Mouse (Mus musculus): Measurements from ENCODE around the gene Kcng4.

Gene Kcng4

DNA sequence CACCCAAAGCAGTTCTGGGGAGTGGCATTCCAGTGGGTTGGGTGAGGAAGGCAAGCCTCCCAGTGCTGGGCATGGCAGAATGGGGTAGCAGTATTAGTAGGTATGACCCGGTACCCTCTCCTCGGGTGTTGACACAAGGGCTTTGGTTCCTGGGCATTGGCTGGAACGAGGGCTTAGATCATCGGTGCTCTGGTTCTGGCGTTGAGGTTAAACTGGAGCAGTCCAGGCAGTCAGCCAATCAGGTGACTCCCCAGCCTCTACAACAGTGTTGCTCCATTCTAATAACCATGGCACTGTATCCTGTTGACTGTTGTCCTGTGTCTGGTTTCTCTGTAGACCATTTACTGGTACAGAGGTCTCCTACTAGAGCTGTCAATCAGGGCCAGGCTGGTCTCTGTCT lies 17.9 kb downstream of the Kcng4 start:
- in situ Hi-C loops (cut with MboI; ENCODE audit: low sequenced_read_pairs) = no loop called here

DNA sequence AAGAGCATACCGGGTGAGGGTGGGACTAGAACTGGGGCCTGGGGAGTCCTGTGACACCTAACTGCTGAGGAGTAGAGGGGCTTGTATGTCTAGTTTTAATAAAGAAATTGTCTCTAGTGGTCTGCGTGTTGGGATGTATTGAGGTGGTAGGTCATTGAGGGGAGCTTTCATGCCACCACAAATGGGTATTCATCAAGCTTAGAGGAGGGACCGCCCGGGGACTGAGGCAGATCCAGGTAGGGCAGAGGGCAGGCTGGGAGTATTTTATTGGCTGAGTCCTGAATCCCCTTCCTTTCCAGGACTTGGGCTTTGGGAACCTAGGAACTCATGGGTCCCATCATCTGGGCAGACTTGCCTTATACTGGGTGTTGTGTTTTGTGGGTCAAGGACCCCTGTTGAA lies 18.7 kb downstream of the Kcng4 start:
- in situ Hi-C loops (cut with MboI; ENCODE audit: low sequenced_read_pairs) = no loop called here

DNA sequence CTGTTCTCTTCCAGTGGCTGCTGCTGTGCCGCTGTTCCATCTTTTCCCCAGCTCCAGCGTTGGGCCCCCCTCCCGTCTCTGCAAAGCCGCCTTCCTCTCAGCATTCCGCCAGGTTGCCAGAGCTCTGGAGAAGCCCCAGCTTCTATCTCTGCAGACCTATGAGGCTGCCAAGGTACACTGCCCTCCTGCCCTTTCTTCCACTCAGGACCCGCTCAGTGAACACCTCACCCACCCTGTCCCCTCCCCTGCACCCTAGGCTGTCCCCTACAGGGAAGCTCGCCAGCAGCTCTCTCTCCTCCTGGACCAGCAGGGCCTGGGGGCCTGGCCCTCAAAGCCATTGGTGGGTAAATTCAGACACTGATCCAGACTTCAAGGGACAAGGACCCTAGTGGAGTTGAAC lies 19.1 kb downstream of the Kcng4 start:
- in situ Hi-C loops (cut with MboI; ENCODE audit: low sequenced_read_pairs) = no loop called here

DNA sequence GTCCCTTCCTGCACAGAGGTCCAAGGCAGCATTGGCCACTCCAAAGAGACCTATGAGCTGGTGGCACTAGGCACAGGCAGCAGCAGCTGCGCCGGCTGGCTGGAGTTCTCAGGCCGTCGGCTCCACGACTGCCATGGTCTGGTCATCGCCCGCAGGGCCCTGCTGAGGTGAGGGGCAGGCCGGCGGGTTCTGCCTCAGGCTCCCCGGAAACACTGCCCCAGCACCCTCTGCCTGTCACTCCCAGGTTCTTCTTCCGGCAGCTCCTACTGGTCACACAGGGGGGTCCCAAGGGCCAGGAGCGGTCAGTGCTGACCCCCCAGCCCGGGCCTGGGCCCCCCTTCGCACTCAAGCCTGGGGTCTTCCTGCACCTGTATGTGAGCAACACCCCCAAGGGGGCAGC lies 20.4 kb downstream of the Kcng4 start:
- in situ Hi-C loops (cut with MboI; ENCODE audit: low sequenced_read_pairs) = no loop called here

DNA sequence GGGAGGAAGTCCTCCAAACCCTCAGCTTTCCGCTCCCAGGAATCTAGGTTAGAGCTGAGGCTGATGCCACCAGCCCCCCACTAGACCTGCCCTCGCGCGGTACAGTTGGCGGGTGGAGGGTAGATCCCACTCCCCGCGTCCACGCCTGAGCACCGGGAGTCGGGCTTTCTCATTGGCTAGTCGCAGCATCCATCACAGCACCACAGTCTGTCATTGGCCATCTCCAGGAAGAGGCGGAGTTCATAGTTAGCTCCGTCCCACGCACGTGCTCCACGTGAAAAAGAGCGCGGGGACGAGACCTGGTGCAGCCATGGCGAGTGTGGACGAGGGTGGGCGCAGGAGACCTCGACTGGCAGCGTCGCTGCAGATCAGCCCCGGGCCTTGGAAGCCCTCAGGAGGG lies 23.0 kb downstream of the Kcng4 start, which contains the start of gene Adad2:
Gene Adad2 (plus strand): TSS at position 277 of the 400 bp plus-strand sequence.
- in situ Hi-C loops (cut with MboI; ENCODE audit: low sequenced_read_pairs) = no loop called here

DNA sequence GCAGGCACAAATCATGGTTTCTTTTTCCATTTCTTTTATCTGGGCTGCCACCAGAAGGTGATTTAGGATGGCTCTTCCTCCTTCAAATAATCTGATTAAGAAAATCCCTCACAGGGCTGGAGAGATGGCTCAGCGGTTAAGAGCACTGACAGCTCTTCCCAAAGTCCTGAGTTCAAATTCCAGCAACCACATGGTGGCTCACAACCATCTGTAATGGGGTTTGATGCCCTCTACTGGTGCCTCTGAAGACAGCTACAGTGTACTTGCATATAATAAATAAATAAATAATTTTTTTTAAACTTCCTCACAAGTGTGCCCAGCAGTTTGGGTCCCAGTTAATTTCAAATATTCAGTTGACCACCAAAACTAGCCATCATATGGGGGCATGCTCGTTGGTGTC lies 29.3 kb downstream of the Kcng4 start:
- in situ Hi-C loops (cut with MboI; ENCODE audit: low sequenced_read_pairs) = no loop called here

DNA sequence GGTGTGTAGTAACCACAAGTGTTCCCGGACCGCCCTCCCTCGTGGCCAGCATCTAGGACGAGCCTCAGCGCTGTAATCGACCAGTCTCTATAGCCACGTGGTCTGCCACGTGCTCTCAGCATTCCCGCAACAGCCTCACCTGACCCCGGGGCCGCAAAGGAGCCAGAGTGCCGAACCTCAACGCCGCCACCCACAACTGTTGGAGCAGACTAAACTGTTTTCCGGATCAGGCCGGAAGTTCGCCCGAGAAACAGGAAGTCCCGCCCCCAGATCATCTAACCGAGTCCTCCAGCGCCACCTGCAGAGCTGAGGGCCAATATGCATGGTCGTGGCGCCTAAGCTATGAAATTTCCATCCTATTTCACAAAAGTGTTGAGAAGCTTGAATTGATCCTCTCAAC lies 30.5 kb downstream of the Kcng4 start, which contains the start of gene Taf1c:
Gene Taf1c (minus strand): TSS at position 227 of the 400 bp plus-strand sequence.
- in situ Hi-C loops (cut with MboI; ENCODE audit: low sequenced_read_pairs) = no loop called here

DNA sequence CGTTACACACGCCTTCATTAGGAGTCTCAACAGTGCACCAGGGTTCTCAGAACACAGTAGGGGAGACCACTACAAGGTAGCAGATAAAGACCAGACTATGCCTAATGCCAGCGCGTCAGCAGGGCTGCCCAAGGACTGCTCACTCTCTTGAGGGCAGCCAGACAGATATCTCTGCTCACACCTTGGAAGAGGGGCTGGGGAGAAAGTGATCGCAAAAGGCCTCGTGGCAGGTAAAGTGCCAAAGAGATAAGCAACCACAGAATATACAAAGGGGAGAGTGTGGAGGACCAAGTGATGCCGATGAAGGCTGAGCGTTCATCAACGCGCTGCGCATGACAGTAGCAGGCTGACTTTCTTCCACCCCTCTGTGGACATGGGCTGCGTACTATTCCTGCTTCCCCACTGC lies 31.1 kb downstream of the Kcng4 start:
- in situ Hi-C loops (cut with MboI; ENCODE audit: low sequenced_read_pairs) = no loop called here

DNA sequence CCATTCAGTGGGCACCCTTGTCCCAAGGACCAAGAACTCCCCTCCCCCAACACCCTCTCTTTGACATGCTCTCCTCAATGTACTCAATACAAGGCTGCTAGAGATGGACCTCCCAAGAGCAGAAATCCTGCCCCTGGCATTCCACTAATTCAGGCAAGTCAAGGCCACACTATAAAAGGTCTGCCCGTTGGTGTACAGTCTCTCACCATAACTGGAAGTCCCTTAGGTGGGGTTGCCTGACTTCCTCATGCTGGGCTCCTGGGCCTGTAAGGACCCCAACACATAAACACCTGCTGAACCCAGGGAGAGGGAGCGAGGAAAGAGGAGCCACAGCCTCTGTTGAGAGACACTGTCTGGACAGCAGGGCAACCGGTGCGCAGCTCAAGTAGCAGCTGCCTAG lies 31.7 kb downstream of the Kcng4 start:
- in situ Hi-C loops (cut with MboI; ENCODE audit: low sequenced_read_pairs) = no loop called here

DNA sequence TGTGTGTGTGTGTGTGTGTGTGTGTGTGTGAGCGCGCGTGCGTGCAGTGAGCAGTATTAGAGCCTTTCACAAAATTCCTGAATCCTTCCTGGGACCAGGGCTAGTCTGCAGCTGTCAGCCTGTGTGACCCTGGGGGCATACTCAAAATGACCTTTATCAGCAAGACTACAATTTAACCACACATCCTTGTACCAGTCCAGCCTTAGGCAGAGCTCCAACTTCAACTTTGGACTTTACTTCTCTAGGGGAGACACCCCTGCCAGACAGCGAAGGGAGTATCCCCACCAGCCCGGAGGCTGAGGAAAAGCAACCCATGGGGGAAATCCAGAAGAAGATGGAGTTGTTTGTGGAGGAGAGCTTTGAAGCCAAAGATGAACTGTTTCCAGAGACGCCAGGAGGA lies 44.0 kb downstream of the Kcng4 start:
- in situ Hi-C loops (cut with MboI; ENCODE audit: low sequenced_read_pairs) = no loop called here

DNA sequence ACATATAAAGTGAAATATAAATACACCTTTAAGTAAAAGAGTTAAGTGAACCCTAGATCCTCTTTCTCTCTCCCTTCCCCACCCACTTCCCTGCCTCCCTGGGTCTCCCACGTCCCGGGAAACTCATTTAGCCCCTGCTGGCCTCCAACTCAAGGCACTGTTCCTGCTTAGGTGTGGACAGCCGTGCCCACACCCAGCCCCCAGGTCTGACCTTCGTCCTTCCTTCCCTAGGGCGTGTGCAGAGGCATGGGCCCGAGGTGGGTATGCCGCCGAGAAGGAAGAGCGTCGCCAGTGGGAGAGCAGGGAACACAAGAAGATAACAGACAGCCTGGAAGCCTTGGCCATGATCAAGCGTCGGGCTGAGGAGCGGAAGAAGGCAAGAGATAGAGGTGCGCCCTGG lies 45.1 kb downstream of the Kcng4 start:
- in situ Hi-C loops (cut with MboI; ENCODE audit: low sequenced_read_pairs) = no loop called here

DNA sequence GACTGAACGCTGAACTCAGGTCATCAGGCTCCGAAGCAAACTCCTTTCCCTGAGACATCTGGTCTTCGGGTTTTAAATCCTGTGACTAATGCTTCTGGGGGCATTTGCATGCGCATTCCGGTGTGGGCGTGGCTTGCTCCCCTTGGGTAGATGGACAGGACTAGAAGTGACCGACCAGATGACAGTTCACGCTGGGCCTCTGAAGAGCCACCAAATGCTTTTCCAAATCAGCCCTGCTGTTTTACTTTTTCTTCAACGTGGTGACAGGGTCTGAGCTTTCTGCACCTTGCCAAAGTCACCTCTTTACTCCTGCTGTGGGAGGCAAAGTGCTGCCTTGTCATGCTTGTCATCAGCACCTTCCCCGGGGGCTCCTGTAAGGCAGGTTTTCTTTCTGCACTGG lies 46.6 kb downstream of the Kcng4 start:
- in situ Hi-C loops (cut with MboI; ENCODE audit: low sequenced_read_pairs) = no loop called here

DNA sequence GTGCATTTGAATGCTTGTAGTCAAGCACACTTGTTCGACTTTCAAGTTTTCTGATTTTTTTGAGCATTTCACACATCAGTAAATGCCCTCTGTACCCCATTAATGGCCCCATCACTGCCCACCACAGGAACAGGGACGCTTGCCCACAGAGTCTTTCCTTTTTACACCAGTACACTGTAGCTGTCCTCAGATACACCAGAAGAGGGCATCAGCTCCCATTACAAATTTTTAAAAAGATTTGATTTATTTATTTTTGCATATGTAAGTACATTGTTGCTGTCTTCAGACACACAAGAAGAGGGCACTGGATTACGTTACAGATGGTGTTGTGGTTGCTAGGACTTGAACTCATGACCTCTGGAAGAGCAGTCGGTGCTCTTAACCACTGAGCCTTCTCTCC lies 47.2 kb downstream of the Kcng4 start:
- in situ Hi-C loops (cut with MboI; ENCODE audit: low sequenced_read_pairs) = no loop called here

DNA sequence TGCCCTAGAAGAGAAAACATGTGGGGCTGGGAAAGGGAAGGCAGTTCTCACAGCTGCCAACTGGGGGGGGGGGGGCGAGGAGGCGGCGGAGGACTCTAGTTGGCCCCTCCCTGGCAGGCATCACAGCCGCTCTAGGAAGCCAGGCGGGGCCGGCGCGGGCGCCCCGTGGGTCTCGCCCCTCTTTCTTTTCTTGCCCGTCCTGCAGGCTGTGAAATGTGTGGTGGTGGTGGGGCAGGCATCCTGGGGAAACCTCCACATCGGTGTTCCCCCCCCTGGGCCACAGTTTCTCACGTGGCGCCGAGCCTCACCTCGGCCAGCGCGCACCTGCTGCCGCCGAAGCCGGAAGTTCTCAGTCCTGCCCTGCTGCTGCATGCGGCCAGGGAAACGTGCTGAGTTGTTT lies 49.6 kb downstream of the Kcng4 start:
- in situ Hi-C loops (cut with MboI; ENCODE audit: low sequenced_read_pairs) = no loop called here

DNA sequence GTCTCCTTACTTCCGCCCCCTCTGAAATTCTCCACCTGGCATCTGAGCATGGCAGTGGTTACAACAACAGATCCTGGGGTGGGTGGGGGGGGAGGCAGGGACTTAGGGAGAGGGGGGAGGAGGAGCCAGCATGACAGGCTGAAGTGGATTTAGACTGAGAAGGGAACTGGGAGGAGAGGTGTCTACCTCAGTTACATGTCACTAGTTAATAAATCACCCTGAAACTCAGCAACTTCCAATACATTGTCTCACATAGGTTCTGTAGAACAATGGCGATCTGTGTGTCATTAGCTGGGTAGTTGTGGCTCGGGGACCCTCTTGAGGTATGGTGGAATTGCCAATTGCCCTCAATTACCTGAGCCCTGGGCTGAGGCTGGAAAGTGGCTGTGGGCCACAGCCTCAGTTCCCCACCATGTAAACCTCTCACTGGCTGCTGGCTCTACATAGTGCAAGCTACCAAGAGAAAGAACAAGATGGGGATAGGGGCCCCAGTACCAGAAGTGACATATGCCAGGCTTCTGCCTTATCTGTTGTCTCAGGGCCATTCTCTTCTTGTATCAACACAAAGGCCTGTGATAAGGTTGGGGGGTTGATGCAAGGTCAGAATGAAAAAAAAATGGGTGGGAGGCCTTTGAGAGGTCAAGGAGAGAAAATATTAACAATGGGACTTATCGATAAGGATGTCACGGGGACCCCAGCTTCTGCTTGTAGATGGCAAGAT lies 54.9 kb downstream of the Kcng4 start:
- in situ Hi-C loops (cut with MboI; ENCODE audit: low sequenced_read_pairs) = no loop called here

DNA sequence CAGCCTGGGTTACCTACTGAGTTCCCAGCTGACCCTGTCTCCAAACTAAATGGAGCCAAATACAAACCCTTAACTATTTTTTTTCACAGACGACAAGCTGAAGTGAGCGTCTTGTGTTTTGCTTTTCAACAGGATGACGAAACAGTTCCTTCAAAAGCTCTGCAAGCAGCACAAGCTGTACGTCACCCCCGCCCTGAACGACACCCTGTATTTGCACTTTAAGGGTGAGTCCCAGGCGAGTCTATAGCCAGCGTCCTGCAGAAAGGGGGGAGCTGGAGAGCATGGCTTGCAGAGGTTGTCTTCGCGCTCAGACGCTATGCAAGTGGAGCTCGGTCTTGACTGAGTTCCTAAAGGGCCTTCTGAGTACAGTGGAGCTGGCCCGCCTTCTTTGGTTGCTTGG lies 56.4 kb downstream of the Kcng4 start:
- in situ Hi-C loops (cut with MboI; ENCODE audit: low sequenced_read_pairs) = no loop called here

DNA sequence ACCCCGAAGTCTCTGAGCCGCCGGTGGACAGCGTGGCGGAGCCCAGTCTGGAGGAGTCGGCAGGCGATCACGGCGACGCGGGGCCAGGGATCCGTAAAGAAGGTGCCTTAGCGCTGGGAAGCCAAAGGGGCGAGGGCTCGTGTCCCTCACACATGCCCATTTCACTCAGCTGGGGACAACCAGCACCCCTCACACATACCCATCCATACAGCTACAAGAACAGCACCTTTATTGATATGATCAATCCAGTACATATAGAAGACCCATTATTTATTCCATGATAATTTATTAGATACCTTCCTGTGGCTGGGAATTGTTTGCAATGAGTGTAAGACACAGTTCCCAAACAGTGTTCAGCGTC lies 60.1 kb downstream of the Kcng4 start:
- in situ Hi-C loops (cut with MboI; ENCODE audit: low sequenced_read_pairs) = no loop called here

DNA sequence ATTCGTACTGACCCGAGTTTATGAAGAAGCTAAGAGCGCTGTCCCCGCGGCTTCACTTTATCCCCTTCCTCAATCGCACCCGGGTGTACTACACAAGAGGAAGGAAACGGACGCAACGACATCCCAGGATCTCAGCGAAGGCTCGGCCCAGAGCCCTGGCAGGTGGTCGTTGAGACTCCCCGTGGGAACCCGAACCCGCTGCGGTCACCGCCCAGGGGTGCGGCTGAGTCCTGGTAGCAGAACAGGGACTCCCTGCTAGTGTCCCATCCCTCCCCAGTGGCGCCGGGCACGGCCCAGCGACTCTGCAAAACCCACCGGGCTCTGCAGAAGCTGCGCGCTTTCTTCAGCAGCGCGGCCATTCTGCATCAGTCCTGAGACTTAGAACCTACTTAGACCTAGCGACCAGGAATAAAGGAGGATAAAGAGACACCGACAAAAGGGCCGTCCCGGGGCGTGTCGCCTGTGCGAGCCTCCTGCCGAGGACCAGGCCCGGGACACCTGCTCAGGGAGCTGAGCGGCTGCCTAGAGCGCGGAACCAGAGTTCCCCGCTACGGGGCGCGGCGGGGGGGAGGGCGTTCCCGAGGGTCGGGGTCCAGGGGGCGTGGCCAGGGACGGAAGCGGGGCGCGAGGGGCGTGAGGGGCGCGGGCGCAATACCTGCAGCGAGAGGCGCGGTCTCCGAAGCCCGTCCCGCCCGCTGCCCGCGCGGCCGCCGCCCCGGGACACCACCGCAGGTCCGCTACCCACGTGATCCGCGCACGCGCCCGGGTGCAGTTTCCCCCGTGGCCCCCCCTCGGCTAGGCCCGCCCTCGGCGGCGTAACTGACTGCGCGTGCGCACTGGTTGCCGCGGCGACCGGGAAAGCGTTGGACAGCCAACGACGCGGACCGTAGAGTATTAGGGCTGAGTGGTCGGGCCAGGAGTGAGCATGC lies 60.8 kb downstream of the Kcng4 start, which contains the start of the genes Hsdl1 and Dnaaf1:
Gene Hsdl1 (minus strand): TSS at position 747 of the 929 bp plus-strand sequence.
Gene Dnaaf1 (plus strand): TSS at position 799 of the 929 bp plus-strand sequence.
- in situ Hi-C loops (cut with MboI; ENCODE audit: low sequenced_read_pairs) = no loop called here
